Mouse (Mus musculus) lung, postnatal 10 days (tissue): ENCODE measurements at regions not wholly inside any gene's neighbourhood (a gene's known extent, or its start where the extent isn't known, plus 50 kb on each side); places are given as distances from the start of the nearest gene placed in this dataset.

Source experiments
- DNase-seq: peaks from one replicate; pipeline ENCODE4 v3.0.0; 2021

GRCm38 (mm10) chr2:10307376-10307775 is 62.9 kb upstream of the Sfmbt2 start:
- no peak for DNase-seq

- DNase-seq: peak; percentile 15
Measured at GRCm38 (mm10) chr2:10309656-10310055, 60.7 kb upstream of the Sfmbt2 start.

- peak; percentile 10 for DNase-seq
Measured at GRCm38 (mm10) chr2:10311719-10312118, 58.6 kb upstream of the Sfmbt2 start.

GRCm38 (mm10) chr2:10312398-10312797 is 57.9 kb upstream of the Sfmbt2 start:
- no peak for DNase-seq

- DNase-seq: no peak
Measured at GRCm38 (mm10) chr2:10314251-10315243, 55.8 kb upstream of the Sfmbt2 start.

GRCm38 (mm10) chr2:10316347-10316746 is 54.0 kb upstream of the Sfmbt2 start:
- DNase-seq: no peak

GRCm38 (mm10) chr2:10318166-10318768 is 52.0 kb upstream of the Sfmbt2 start:
- DNase-seq: no peak
